Mouse (Mus musculus) CH12.LX (cell line): ENCODE data around the gene Pwwp2b. TPM values are rescaled to one million over a fixed set of nuclear protein-coding genes. Genes with fewer than 3 reads are reported as not detected.
A peak's percentile ranks its signal among the peaks of the same experiment; 100 is the strongest.

Source experiments
- DNase-seq: peaks from one replicate; pipeline ENCODE4 v3.0.0-alpha.2; 2013; ENCODE audit errors: extremely low read depth
- H3K27ac ChIP-seq: 2 replicates; pipeline ENCODE4 v1.5.1; 2012; ENCODE audit warnings: low read depth, mild to moderate bottlenecking, control low read depth, moderate library complexity; ENCODE audit not compliant: insufficient read depth
- H3K27me3 ChIP-seq: replicated peaks from 2 replicates; pipeline ENCODE3; 2012; ENCODE audit warnings: inconsistent platforms
- H3K36me3 ChIP-seq, 2 experiments: replicated peaks in 1 of 2; 2 replicates each; pipeline versions ENCODE3 to v1.6.1; 2012; ENCODE audit warnings: inconsistent platforms in 1 of 2, low read length in 1 of 2, mild to moderate bottlenecking in 1 of 2, mixed read lengths in 1 of 2, moderate library complexity in 1 of 2; ENCODE audit not compliant: control insufficient read depth in 1 of 2, insufficient read depth in 1 of 2
- H3K4me1 ChIP-seq, 2 experiments: 2 replicates each; pipeline ENCODE4 v1.6.1; 2012; ENCODE audit warnings: inconsistent platforms in 1 of 2, moderate library complexity in 1 of 2; ENCODE audit not compliant: insufficient read depth in 2 of 2, control insufficient read depth in 1 of 2
- H3K4me2 ChIP-seq: 2 replicates; pipeline ENCODE4 v1.6.1; 2012; ENCODE audit warnings: low read depth, mild to moderate bottlenecking, control low read depth; ENCODE audit not compliant: poor library complexity, insufficient read depth, severe bottlenecking
- H3K4me3 ChIP-seq, 3 experiments: fragments of 150-350 bp in 1 of 3; sonication (generic) in 1 of 3; replicated peaks in 1 of 3; 2 replicates each; pipeline versions ENCODE3 to v1.5.1; 2011 to 2012; ENCODE audit warnings: low read depth in 2 of 3, low read length in 2 of 3, mild to moderate bottlenecking in 2 of 3, moderate library complexity in 2 of 3, control low read depth in 1 of 3, improper control_type of control experiment in 1 of 3, inconsistent platforms in 1 of 3, mixed read lengths in 1 of 3; ENCODE audit not compliant: poor library complexity in 1 of 3
- H3K79me2 ChIP-seq: replicated peaks from 2 replicates; pipeline ENCODE4 v1.6.1; 2012; ENCODE audit warnings: mild to moderate bottlenecking, moderate library complexity; ENCODE audit not compliant: control insufficient read depth, poor library complexity, insufficient read depth, severe bottlenecking; ENCODE audit errors: extremely low read depth
- H3K9ac ChIP-seq: 2 replicates; pipeline ENCODE4 v1.6.1; 2012; ENCODE audit warnings: low read depth, mild to moderate bottlenecking, control low read depth, moderate library complexity; ENCODE audit not compliant: insufficient read depth
- H3K9me3 ChIP-seq: replicated peaks from 2 replicates; pipeline ENCODE3; 2012; ENCODE audit warnings: low read length, inconsistent platforms, mixed read lengths
- CHD1 ChIP-seq: IDR thresholded peaks from 2 replicates; pipeline ENCODE4 v1.6.1; 2012; ENCODE audit warnings: low read depth, low read length, improper control_type of control experiment, inconsistent platforms
- CHD2 ChIP-seq: IDR thresholded peaks from 2 replicates; pipeline ENCODE4 v1.6.1; 2011; ENCODE audit warnings: low read length, improper control_type of control experiment
- CTCF ChIP-seq, 2 experiments: IDR thresholded peaks in 1 of 2; conservative IDR thresholded peaks in 1 of 2; 2 replicates each; pipeline ENCODE4 v1.5.1; 2011 to 2012; ENCODE audit warnings: low read depth in 2 of 2, low read length in 2 of 2, improper control_type of control experiment in 1 of 2, inconsistent platforms in 1 of 2, mild to moderate bottlenecking in 1 of 2, moderate library complexity in 1 of 2
- EP300 ChIP-seq: IDR thresholded peaks from 2 replicates; pipeline ENCODE4 v1.6.1; 2011; ENCODE audit warnings: low read length, improper control_type of control experiment
- ETS1 ChIP-seq: conservative IDR thresholded peaks from 2 replicates; pipeline ENCODE4 v1.6.1; 2012; ENCODE audit warnings: low read depth, mild to moderate bottlenecking, inconsistent platforms, low read length, improper control_type of control experiment, moderate library complexity
- HCFC1 ChIP-seq: IDR thresholded peaks from 2 replicates; pipeline ENCODE4 v1.6.1; 2012; ENCODE audit warnings: low read depth, mild to moderate bottlenecking, inconsistent platforms, low read length, improper control_type of control experiment
- JUN ChIP-seq: IDR thresholded peaks from 2 replicates; pipeline ENCODE4 v1.6.1; 2011; ENCODE audit warnings: low read depth, mild to moderate bottlenecking, low read length, improper control_type of control experiment, moderate library complexity; ENCODE audit not compliant: insufficient read depth
- JUND ChIP-seq: conservative IDR thresholded peaks from 2 replicates; pipeline ENCODE4 v1.6.1; 2011; ENCODE audit warnings: low read depth, low read length, improper control_type of control experiment
- KAT2A ChIP-seq: IDR thresholded peaks from 2 replicates; pipeline ENCODE4 v1.6.1; 2012; ENCODE audit warnings: low read length, improper control_type of control experiment, inconsistent platforms; ENCODE audit not compliant: insufficient replicate concordance
- MAFK ChIP-seq: IDR thresholded peaks from 2 replicates; pipeline ENCODE4 v1.6.1; 2011; ENCODE audit warnings: low read length, improper control_type of control experiment; ENCODE audit not compliant: insufficient replicate concordance
- MAZ ChIP-seq: IDR thresholded peaks from 2 replicates; pipeline ENCODE4 v1.6.1; 2012; ENCODE audit warnings: low read depth, mild to moderate bottlenecking, inconsistent platforms, low read length, improper control_type of control experiment, moderate library complexity
- MEF2A ChIP-seq: IDR thresholded peaks from 2 replicates; pipeline ENCODE4 v1.6.1; 2014; ENCODE audit warnings: low read depth, mild to moderate bottlenecking, inconsistent platforms, low read length, improper control_type of control experiment, borderline replicate concordance
- MXI1 ChIP-seq: IDR thresholded peaks from 2 replicates; pipeline ENCODE4 v1.6.1; 2011; ENCODE audit warnings: mild to moderate bottlenecking, low read depth, low read length, improper control_type of control experiment
- MYC ChIP-seq: IDR thresholded peaks from 2 replicates; pipeline ENCODE4 v1.6.1; 2011; ENCODE audit warnings: low read depth, mild to moderate bottlenecking, improper control_type of control experiment, low read length
- NELFE ChIP-seq: IDR thresholded peaks from 2 replicates; pipeline ENCODE4 v1.6.1; 2011; ENCODE audit warnings: low read depth, low read length, improper control_type of control experiment
- NRF1 ChIP-seq: IDR thresholded peaks from 2 replicates; pipeline ENCODE4 v1.6.1; 2014; ENCODE audit warnings: low read depth, mild to moderate bottlenecking, inconsistent platforms, low read length, improper control_type of control experiment, moderate library complexity
- PAX5 ChIP-seq: IDR thresholded peaks from 2 replicates; pipeline ENCODE4 v1.6.1; 2012; ENCODE audit warnings: low read length, inconsistent platforms, mixed read lengths
- POLR2A ChIP-seq: IDR thresholded peaks from 2 replicates; pipeline ENCODE4 v1.6.1; 2011; ENCODE audit warnings: low read depth, mild to moderate bottlenecking, improper control_type of control experiment, low read length
- POLR2AphosphoS2 ChIP-seq: IDR thresholded peaks from 2 replicates; pipeline ENCODE4 v1.6.1; 2011; ENCODE audit warnings: low read depth, low read length, improper control_type of control experiment
- RCOR1 ChIP-seq: conservative IDR thresholded peaks from 2 replicates; pipeline ENCODE4 v1.6.1; 2012; ENCODE audit warnings: low read depth, mild to moderate bottlenecking, inconsistent platforms, low read length, improper control_type of control experiment
- SIN3A ChIP-seq: IDR thresholded peaks from 2 replicates; pipeline ENCODE4 v1.6.1; 2012; ENCODE audit warnings: low read length, improper control_type of control experiment, inconsistent platforms
- SMC3 ChIP-seq: IDR thresholded peaks from 2 replicates; pipeline ENCODE4 v1.6.1; 2011; ENCODE audit warnings: low read depth, low read length, improper control_type of control experiment
- TBP ChIP-seq: conservative IDR thresholded peaks from 2 replicates; pipeline ENCODE4 v1.6.1; 2011; ENCODE audit warnings: low read depth, low read length, improper control_type of control experiment
- TCF12 ChIP-seq: IDR thresholded peaks from 2 replicates; pipeline ENCODE4 v1.6.1; 2014; ENCODE audit warnings: low read depth, mild to moderate bottlenecking, inconsistent platforms, low read length, improper control_type of control experiment
- UBTF ChIP-seq: IDR thresholded peaks from 2 replicates; pipeline ENCODE4 v1.6.1; 2012; ENCODE audit warnings: low read depth, mild to moderate bottlenecking, inconsistent platforms, low read length, improper control_type of control experiment, moderate library complexity
- USF1 ChIP-seq: IDR thresholded peaks from 2 replicates; pipeline ENCODE4 v1.6.1; 2014; ENCODE audit warnings: low read depth, mild to moderate bottlenecking, inconsistent platforms, low read length, improper control_type of control experiment
- ZC3H11A ChIP-seq: IDR thresholded peaks from 2 replicates; pipeline ENCODE4 v1.6.1; 2012; ENCODE audit warnings: low read depth, mild to moderate bottlenecking, inconsistent platforms, low read length, improper control_type of control experiment
- ZKSCAN1 ChIP-seq: IDR thresholded peaks from 2 replicates; pipeline ENCODE4 v1.6.1; 2012; ENCODE audit warnings: low read depth, inconsistent platforms, low read length, improper control_type of control experiment, borderline replicate concordance
- ZNF384 ChIP-seq: IDR thresholded peaks from 2 replicates; pipeline ENCODE4 v1.6.1; 2012; ENCODE audit warnings: low read depth, low read length, improper control_type of control experiment, inconsistent platforms
- dilution Hi-C: fragments of 300-500 bp; cut with MboI; formaldehyde crosslinking; loops from 2 replicates; pipeline ENCODE4 v1.14.3; 2020; ENCODE audit warnings: low sequenced_read_pairs; ENCODE audit not compliant: extremely low pct_unique_long_range_greater_than_20kb, extremely low pct_ligation_motif_present
- in situ Hi-C: fragments of 300-500 bp; cut with MboI; formaldehyde crosslinking; loops from 3 replicates; pipeline ENCODE4 v1.14.3; 2019; ENCODE audit warnings: low sequenced_read_pairs, low pct_ligation_motif_present, low pct_unique_long_range_greater_than_20kb, mixed read lengths
- polyA plus RNA-seq: library from polyadenylated mRNA; unstranded; fragments of >175 nt; gene quantifications from 2 replicates; pipeline ENCODE4 v1.2.1, GENCODE M21; 2012; ENCODE audit warnings: low read depth; ENCODE audit not compliant: insufficient read length
- total RNA-seq, 2 experiments: library from RNA; depleted of rRNA; stranded (reverse); fragments of 300-350 nt in 1 of 2; fragments of >200 nt in 1 of 2; gene quantifications; 2 replicates each; pipeline ENCODE4 v1.2.3; 2012 to 2014

Pwwp2b gene
- total and polyA plus RNA-seq, 3 experiments = 0.08 TPM; not detected in 2

GRCm38 (mm10) chr7:139211761-139212160 is 36.5 kb upstream of the Pwwp2b start:
- dilution Hi-C loops = no loop called here
- in situ Hi-C loops = no loop called here
- H3K27ac ChIP-seq = no peak overlapping the region
- H3K27me3 ChIP-seq = peaks cover 79% of the 10 kb centered on the region
- no peak overlapping the region for H3K4me3 ChIP-seq
- no peak overlapping the region for H3K9ac ChIP-seq
- TF ChIP-seq JUN = no peak
- TF ChIP-seq SIN3A = no peak
- no peak for TF ChIP-seq JUND
- no peak for TF ChIP-seq SMC3
- TF ChIP-seq MYC = no peak
- no peak for TF ChIP-seq TBP
- TF ChIP-seq MXI1 = no peak
- no peak overlapping the region for H3K4me2 ChIP-seq
- H3K79me2 ChIP-seq = no peaks in the 10 kb centered on the region
- H3K4me1 ChIP-seq = peaks cover 0 to 12% of the 10 kb centered on the region in 2 experiments; a peak in 2 of 4 replicates
- DNase-seq = no peak
- no peaks in the 10 kb centered on the region for H3K9me3 ChIP-seq
- H3K36me3 ChIP-seq = no peaks in the 10 kb centered on the region

DNA sequence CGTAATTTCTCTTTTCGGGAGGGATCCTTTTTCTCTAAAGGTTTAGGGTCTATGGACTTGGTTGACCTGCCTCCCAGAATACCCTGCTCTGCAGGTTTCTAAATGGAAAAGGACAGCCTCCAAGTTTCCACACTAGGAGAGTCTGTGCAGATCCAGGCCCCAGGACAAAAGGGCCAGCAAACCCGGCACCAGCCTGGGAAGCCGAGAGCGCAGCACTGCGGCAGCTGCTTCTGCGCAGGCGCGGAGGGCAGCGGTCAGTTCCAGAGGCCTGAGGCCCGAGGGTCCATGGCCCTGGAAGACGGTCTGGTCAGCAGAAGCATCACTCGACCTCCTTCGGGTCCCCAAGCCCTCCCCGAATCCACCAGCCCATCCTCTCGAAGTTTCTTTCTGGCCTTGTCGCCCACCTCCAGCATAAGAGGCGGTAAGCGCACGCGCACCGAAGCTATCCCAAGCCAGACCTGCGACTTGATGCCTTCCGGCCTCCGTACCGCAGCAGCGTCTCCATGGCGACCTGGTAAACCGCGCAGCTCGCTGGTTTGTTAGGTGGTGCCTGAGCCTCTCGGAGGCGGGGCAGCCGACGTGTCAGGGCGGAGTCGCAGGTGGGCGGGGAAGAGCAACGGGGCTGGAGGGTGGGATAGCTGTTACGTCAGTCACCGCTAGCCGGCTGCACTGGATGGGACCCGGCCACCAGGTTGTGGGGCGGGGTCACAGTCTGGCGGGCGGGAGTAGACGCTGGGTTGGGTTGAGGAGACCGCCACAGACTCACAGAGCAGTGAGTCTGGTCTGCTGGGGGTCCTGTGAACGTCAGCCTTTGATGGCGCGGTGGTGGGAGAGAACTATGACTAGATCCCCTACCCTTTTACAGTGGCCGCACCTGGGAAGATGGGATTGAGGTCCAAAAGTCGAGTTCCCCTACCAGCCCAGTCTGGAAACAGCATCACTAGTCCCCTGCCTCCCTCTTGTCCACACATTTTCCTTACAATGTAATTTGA is 35.2 kb upstream of the Pwwp2b start, which contains the start of the genes Lrrc27 and Stk32c:
Gene Lrrc27, plus strand, starts transcription at position 235 of the 992 bp plus-strand sequence.
Gene Stk32c, minus strand, starts transcription at position 554 of the 992 bp plus-strand sequence.
- H3K27ac ChIP-seq = no peak within 1 kb of the TSS
- H3K4me3 ChIP-seq = peak within 1 kb of the TSS; percentile 56 to 58 (median 57)
- H3K36me3 ChIP-seq = no peaks in the 10 kb centered on the region
- DNase-seq = peak; percentile 98
- H3K27me3 ChIP-seq = peaks cover 75% of the 10 kb centered on the region
- dilution Hi-C loops (no loop called here), in situ Hi-C loops (no loop called here)
- peak within 1 kb of the TSS; percentile 58 for H3K4me2 ChIP-seq
- H3K9ac ChIP-seq = peak within 1 kb of the TSS; percentile 49
- H3K4me1 ChIP-seq = peaks cover 0 to 12% of the 10 kb centered on the region in 2 experiments; a peak in 2 of 4 replicates
- H3K79me2 ChIP-seq = no peaks in the 10 kb centered on the region
- no peaks in the 10 kb centered on the region for H3K9me3 ChIP-seq
- TF ChIP-seq MXI1 = peak; percentile 93
- TF ChIP-seq TCF12 = peak; percentile 43; the same call in 1 of the 2 replicates
- TF ChIP-seq NELFE = peak; percentile 62; the same call in 1 of the 2 replicates
- no peak for TF ChIP-seq CTCF (conservative IDR thresholded peaks at IDR 0.05 in 1 of 2, IDR thresholded peaks at IDR 0.05 in 1 of 2; ENCODE audit: low read depth in 2 of 2, low read length in 2 of 2)
- TF ChIP-seq TBP = 0 out of 2 replicates have a peak, but pooled peaks have one; percentile 8
- no peak for TF ChIP-seq USF1
- no peak for TF ChIP-seq ZC3H11A
- TF ChIP-seq CHD1 = no peak
- no peak for TF ChIP-seq KAT2A
- TF ChIP-seq CHD2 = no peak
- TF ChIP-seq MAZ = no peak
- no peak for TF ChIP-seq PAX5
- TF ChIP-seq UBTF = no peak
- no peak for TF ChIP-seq MAFK
- TF ChIP-seq RCOR1 = no peak
- no peak for TF ChIP-seq ZNF384
- peak; percentile 67 for TF ChIP-seq POLR2A
- TF ChIP-seq SMC3 = no peak
- no peak for TF ChIP-seq MYC
- TF ChIP-seq EP300 = no peak
- 0 out of 2 replicates have a peak, but pooled peaks have one; percentile 8 for TF ChIP-seq MEF2A
- TF ChIP-seq ZKSCAN1 = no peak
- TF ChIP-seq POLR2AphosphoS2 = no peak
- no peak for TF ChIP-seq ETS1
- TF ChIP-seq JUND = no peak
- TF ChIP-seq HCFC1 = peak; percentile 74
- 0 out of 2 replicates have a peak, but pooled peaks have one; percentile 60 for TF ChIP-seq SIN3A
- peak; percentile 88 for TF ChIP-seq NRF1
